Mouse (Mus musculus): Measurements from ENCODE around the gene Nos1.
A peak's percentile ranks its signal among the peaks of the same experiment; 100 is the strongest.
"Not testable (repeated sequence)": the region's sequence is repeated elsewhere in the genome, so short reads cannot be mapped to it uniquely, and the experiment has no call there.

The Nos1 gene

DNA sequence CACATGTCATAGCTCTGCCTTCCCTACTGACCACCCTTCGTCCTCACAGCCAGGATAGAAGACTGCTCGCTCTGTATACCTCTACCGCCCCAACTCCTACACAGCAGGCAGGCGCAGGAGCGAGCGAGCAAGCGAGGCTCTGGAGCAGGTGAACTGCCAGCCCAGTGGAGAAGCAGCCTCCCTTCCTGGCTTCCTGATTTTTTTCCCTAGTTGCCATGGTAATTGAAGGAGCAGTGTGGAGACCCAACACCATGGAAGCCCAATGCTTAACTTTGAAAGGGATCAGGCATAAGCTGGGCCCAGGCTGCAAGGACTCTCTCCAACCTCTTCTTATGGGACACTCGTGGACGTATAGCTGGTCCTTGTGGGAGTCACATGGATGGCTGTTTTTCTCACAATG lies 59.4 kb downstream of the Nos1 start:
- DNase-seq (ENCODE audit: low spot score) = no peak

GRCm38 (mm10) chr5:117840988-117841387 lies 60.2 kb downstream of the Nos1 start:
- no peak for DNase-seq (ENCODE audit: low spot score)

DNA sequence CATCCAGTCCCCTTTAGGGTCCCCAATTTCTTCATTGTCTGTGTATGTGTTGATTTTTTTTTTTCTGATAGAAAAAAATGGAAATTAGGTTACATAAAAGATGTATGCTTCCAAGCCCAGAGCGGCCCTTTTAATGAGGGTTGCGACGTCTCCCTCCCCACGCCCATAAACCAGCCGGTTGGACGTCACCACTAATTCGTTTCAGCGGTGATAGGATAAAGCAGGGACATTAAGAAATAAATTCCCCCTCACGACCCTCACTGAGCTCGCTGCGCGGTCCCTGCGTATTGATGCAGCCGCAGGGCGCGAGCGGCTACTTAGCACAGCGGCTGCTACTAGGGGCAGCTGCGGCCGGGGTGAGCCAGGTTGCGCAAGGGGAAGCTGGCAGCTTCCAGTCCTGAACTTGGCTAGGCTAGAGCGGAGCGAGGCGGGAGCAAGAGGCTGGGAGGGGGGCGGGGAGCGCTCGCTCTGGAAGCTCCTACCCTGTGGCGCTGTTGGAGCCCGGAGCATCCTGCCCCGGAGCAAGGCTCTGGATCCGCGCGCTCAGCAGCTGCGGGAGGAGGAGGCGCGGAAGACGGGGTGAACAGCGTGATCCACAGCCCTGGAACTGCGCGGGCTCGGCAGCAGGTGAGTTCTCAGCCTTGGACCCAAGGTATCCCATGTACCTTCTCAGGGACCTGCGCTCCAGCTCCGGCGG lies 61.0 kb downstream of the Nos1 start:
- DNase-seq (ENCODE audit: low spot score) = peak; percentile 31

DNA sequence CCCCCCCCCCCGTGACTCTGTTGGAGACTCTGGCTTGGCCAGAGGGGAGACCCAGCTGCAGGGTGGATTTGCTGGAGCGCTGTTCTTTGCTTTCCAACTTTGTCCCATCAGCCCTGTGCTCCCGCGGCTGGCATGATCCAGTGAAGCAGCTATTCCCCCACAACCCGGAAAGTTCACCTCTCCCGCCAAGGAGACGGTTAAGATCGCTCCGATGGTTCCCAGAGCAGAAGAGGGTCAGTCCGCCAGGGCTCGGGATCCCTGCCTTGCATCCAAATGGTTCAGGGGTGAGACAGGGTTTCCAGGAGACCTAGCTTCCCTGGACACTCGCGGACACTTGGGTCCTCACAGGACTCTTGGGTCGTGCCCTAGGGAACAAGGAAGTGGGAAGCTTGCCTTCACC lies 61.9 kb downstream of the Nos1 start:
- no peak for DNase-seq (ENCODE audit: low spot score)

GRCm38 (mm10) chr5:117844611-117845010 lies 63.8 kb downstream of the Nos1 start:
- no peak for DNase-seq (ENCODE audit: low spot score)

DNA sequence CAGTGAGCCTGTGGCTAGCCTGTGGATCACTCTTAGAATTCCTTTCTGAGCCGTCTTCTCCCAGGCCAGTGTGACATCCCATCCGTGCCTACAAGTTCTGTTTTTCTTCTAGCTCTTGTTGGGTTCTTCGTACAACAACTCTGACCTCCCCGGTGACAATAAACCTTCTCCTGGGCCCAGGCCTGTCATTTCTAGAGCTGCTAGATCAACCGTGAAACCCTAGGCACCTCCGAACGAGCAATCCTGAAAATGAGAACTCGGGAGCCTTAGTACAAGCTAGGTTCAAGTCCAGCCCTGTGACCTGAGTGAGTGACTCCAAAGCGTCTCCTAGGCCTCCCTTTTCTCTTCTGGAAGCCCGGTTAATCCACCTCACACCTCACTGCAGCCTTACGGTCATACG lies 69.6 kb downstream of the Nos1 start:
- DNase-seq (ENCODE audit: low spot score) = no peak

GRCm38 (mm10) chr5:117853741-117854140 lies 72.9 kb downstream of the Nos1 start:
- no peak for DNase-seq (ENCODE audit: low spot score)

- peak; percentile 82 for DNase-seq (ENCODE audit: low spot score)
These were observed 83.9 kb downstream of the Nos1 start for GRCm38 (mm10) chr5:117864588-117865300.

GRCm38 (mm10) chr5:117865876-117866275 lies 85.0 kb downstream of the Nos1 start:
- no peak for DNase-seq (ENCODE audit: low spot score)

- no peak for DNase-seq (ENCODE audit: low spot score)
These were observed 90.8 kb downstream of the Nos1 start for GRCm38 (mm10) chr5:117871614-117872013.

DNA sequence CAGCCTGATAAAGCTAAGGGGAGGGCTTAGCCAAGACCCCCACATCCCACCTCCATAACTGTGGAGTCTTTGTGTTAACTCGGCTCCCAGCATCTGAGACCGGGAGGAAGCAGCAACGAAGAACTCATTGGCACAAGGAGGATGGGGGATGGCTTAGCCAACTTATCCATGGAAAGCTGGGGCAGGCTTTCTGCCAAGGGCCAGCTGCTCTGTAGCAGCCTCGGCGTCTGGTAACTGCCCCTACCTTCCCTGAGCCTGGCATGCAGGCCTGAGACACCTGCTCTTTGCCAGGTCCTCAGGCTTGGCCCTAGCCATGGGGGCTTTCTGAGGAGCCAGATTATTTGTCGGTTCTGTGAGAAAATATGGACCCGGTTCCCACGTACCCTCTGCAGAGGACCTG lies 93.0 kb downstream of the Nos1 start:
- no peak for DNase-seq (ENCODE audit: low spot score)

DNA sequence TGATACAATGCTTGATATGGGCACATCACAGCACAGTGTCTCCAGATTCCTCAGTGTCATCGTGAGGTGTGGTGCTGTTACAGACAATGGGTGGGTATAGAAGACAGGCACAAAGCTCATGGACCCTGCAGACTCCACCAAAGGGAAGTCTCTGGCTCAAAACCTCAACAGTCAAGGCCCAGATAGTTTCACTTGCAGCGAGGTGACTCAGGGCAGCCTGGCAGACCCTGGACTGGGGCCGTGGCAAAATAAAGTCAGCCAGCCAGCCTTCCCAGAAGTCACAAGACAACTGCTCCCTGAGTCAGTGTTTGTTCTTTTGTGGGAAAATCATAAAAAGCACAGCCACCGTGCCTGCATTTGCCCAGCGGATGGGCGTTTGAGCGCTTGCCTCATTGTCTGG lies 93.4 kb downstream of the Nos1 start:
- no peak for DNase-seq (ENCODE audit: low spot score)

- DNase-seq (ENCODE audit: low spot score) = no peak
These were observed 98.3 kb downstream of the Nos1 start for GRCm38 (mm10) chr5:117879136-117879535.

- peak; percentile 22 for DNase-seq (ENCODE audit: low spot score)
These were observed 100.2 kb downstream of the Nos1 start for GRCm38 (mm10) chr5:117880916-117881555.

DNA sequence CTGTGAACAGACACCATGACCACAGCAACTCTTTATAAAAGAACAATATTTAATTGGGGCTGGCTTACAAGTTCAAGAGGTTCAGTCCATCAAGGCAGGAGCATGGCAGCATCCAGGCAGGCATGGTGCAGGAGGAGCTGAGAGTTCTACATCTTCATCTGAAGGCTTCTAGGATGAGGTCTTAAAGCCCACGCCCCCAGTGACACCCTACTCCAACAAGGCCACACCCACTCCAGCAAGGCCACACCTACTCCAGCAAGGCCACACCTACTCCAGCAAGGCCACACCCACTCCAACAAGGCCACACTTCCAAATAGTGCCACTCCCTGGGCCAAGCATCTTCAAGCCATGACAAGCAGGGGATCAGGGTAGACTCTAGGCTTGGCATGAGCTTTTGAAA lies 101.6 kb downstream of the Nos1 start:
- DNase-seq (ENCODE audit: low spot score) = not testable (repeated sequence)

DNA sequence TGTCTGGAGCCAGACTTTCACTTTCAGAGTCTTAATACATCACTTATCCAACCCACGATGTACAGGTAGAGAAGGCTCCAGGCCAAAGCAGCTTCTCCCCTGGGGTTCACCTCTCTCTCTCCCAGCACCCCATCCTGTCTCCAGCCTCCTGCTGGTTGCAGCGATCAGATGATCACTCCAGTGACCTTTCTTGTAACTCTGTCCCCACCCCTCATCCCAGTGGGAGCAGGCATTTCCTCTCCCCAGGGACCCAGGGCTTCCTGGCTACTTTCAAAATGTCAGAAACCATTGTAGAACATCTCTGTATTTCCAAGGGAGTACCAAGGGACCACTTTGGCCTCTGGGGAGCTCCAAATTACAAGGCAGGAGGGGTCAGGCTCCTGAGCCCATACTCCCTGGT lies 104.2 kb downstream of the Nos1 start:
- no peak for DNase-seq (ENCODE audit: low spot score)

DNA sequence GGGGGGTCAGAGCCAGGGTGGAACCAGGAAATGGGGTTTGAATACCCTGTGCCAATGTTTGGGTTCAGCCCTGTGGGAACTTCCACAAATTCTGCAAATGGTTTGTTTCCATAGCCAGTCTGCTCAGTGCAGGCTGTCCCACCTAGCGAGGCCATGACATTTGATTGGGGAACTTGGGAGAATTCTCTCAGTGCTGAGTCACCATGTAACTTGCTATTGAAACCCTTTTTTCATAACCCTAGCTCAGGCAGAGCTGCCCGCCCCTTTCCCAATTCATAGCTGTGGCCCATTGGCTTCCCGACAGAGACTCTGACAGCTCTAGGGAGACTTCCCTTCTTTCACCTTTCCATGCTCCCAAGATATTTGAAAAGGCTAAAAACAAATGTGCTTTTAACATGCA lies 107.3 kb downstream of the Nos1 start:
- no peak for DNase-seq (ENCODE audit: low spot score)

GRCm38 (mm10) chr5:117888946-117889345 lies 108.1 kb downstream of the Nos1 start:
- DNase-seq (ENCODE audit: low spot score) = no peak

DNA sequence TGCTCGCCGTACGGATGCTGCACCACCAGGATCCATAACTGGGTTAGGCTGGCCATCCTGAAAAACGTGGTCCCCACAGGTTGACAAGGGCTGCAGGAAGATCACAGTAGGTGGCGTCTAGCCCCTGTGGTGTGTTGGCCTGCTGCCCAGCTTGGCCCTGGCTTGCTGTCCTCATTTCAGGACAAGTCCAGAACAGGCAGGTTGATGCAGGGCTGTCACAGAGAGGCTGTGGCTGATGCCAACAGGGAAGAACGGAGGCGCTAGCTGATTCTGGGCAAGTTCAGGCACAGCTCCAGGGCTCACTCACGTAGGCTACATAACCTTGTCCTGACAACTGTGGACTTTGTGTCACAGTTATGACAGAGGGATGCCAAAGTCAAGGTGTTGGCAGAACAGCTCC lies 108.7 kb downstream of the Nos1 start:
- no peak for DNase-seq (ENCODE audit: low spot score)

DNA sequence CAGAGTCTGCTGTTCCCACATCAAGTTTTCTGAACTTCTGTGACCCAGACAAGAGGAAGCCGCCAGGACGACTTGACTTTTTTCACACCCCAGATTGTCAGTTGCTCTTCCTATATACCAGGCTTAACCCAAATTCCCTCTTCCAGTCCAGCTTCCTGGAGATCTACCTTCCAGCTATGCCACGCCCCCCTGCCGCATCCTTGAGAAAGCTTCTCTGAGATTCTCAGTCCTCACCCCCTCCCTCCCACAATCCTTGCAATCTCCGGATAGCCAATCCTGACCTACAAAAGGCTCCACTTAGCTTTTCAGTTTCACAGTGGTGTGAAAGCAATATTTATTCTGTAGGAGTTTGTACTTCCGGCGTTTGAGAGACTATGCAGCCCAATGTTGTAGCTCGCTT lies 110.0 kb downstream of the Nos1 start:
- DNase-seq (ENCODE audit: low spot score) = no peak

DNA sequence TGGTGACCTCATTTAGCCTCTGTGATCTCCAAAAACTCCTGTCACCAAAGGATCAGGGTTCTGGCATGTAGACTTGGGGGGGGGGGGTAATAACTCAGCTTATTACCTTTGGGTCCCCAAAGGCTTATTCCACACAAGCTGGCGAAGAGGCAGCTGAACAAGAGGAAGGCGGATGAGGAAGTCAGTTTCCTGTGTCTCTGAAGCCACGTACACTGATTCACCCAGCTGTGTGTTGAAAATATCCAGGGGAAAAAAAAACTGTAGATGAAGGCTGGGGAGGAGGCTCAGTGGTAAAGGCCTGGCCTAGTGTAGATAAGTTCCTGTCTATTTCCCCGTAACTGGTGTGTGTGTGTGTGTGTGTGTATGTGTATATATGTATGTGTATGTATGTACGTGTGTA lies 110.7 kb downstream of the Nos1 start:
- no peak for DNase-seq (ENCODE audit: low spot score)

- DNase-seq (ENCODE audit: low spot score) = no peak
These were observed 113.2 kb downstream of the Nos1 start for GRCm38 (mm10) chr5:117894050-117894449.

DNA sequence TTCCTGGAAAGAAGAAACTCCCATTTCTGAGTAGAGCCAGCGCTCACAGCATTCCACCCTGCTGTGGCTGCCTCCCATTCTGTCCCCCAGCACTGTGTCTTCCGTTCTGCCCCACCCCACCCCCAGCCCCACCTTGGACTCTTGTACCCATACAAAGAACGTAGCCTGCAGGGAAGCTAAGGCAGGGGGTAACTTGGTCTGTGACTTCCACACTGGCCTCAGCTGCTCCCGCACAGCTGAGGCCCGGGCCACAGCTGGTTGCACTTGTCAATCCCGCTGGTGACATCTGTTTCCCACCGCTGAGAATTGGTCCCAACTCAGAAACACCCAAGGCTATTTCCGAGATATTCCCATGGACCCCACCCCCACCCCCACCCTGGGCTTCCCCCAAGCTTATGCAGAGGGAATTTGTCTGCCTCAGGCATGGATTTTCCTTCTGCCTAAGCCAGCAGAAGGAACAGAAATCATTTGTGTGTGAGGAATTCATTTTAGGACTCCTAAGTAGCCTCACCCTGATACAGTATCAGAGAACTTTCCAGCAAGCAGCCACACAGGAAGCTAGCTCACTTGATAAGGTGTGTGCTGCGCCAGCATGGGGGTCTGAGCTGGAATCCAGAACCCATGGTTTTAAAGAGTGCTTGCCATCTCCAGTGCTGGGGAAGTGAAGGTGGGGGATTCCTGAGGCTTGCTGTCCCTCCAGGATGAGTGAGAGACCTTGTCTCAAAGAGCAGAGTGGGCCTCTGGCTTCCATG lies 117.4 kb downstream of the Nos1 start:
- no peak for DNase-seq (ENCODE audit: low spot score)

All from layer of hippocampus, adult 11-12 months (tissue).